Mouse (Mus musculus) intestine, embryonic 16.5 days (tissue): ENCODE measurements around the gene Golph3l. TPM values are rescaled to one million over a fixed set of nuclear protein-coding genes. Genes with fewer than 3 reads are reported as not detected.
"Not testable (repeated sequence)": the region's sequence is repeated elsewhere in the genome, so short reads cannot be mapped to it uniquely, and the experiment has no call there.

Experiments used
- ATAC-seq: fragments of 200-750 bp; cut with Nextera tagmentation; 2 replicates; pipeline ENCODE4 v1.8.0; 2017; ENCODE audit warnings: moderate TSS enrichment, moderate library complexity
- H3K27ac ChIP-seq: fragments of 300-500 bp; sonication (generic); 2 replicates; pipeline ENCODE4 v1.5.1; 2014; ENCODE audit warnings: mild to moderate bottlenecking, low read length
- H3K27me3 ChIP-seq: fragments of 300-500 bp; sonication (generic); replicated peaks from 2 replicates; pipeline ENCODE4 v1.6.1; 2014; ENCODE audit warnings: low read length, control low read depth, mixed read lengths; ENCODE audit not compliant: control insufficient read depth, insufficient read depth
- H3K36me3 ChIP-seq: fragments of 300-500 bp; sonication (generic); 2 replicates; pipeline ENCODE4 v1.6.1; 2014; ENCODE audit warnings: low read length, control low read depth; ENCODE audit not compliant: control insufficient read depth, insufficient read depth
- H3K4me1 ChIP-seq: fragments of 300-500 bp; sonication (generic); 2 replicates; pipeline ENCODE4 v1.6.1; 2014; ENCODE audit warnings: low read length, control low read depth, mixed read lengths; ENCODE audit not compliant: control insufficient read depth, insufficient read depth
- H3K4me2 ChIP-seq: fragments of 300-500 bp; sonication (generic); 2 replicates; pipeline ENCODE4 v1.6.1; 2014; ENCODE audit warnings: low read depth, low read length, control low read depth
- H3K4me3 ChIP-seq: fragments of 300-500 bp; sonication (generic); 2 replicates; pipeline ENCODE4 v1.5.1; 2014; ENCODE audit warnings: mild to moderate bottlenecking, low read length
- H3K9ac ChIP-seq: fragments of 300-500 bp; sonication (generic); 2 replicates; pipeline ENCODE4 v1.6.1; 2014; ENCODE audit warnings: low read depth, low read length
- H3K9me3 ChIP-seq: fragments of 300-500 bp; sonication (generic); 2 replicates; pipeline ENCODE4 v1.6.1; 2016; ENCODE audit warnings: low read length, control low read depth; ENCODE audit not compliant: control insufficient read depth
- WGBS: fragments of 180-500 bp; shearing (Covaris S2); extraction: QIAGEN DNeasy Blood & Tissue Kit; methylation state at CpG from one replicate; pipeline ENCODE4 v1.1.7; 2014; 5-methylcytosine and 5-hydroxymethylcytosine counted together
- polyA plus RNA-seq: library from polyadenylated mRNA; unstranded; fragments of >200 nt; fragmentation: Nextera tagmentation; extraction: Ambion mirVana; gene quantifications from 2 replicates; pipeline ENCODE4 v1.2.1, GENCODE M21; 2015

Golph3l gene
- polyA plus RNA-seq, 1 experiment from 2014 or later: 42.6 TPM

- H3K9ac ChIP-seq: 0 out of 2 replicates have a peak overlapping the region, but pooled peaks have one; percentile 6
- no peak overlapping the region for H3K4me2 ChIP-seq
- no peaks in the 10 kb centered on the region for H3K27me3 ChIP-seq
- H3K27ac ChIP-seq: peak overlapping the region; percentile 71
- H3K36me3 ChIP-seq: no peaks in the 10 kb centered on the region
- no peaks in the 10 kb centered on the region for H3K9me3 ChIP-seq
- H3K4me3 ChIP-seq: no peak overlapping the region
- no peak; the same call in 1 of the 2 replicates for ATAC-seq
- peaks cover 16% of the 10 kb centered on the region for H3K4me1 ChIP-seq
- WGBS: 77% methylated on average over 3 of the region's 3 CpGs
Observed at GRCm38 (mm10) chr3:95651033-95651373, 62.3 kb downstream of the Golph3l start.

- 85% methylated on average over 16 of the region's 16 CpGs for WGBS
Observed at GRCm38 (mm10) chr3:95651391-95652203, 62.9 kb downstream of the Golph3l start.

GRCm38 (mm10) chr3:95652204-95652811 lies 63.6 kb downstream of the Golph3l start:
- no peaks in the 10 kb centered on the region for H3K36me3 ChIP-seq
- no peak overlapping the region for H3K9ac ChIP-seq
- no peak overlapping the region for H3K4me3 ChIP-seq
- no peaks in the 10 kb centered on the region for H3K27me3 ChIP-seq
- WGBS: 64% methylated on average over 7 of the region's 7 CpGs
- H3K4me1 ChIP-seq: peaks cover 16% of the 10 kb centered on the region
- no peak overlapping the region for H3K27ac ChIP-seq
- no peaks in the 10 kb centered on the region for H3K9me3 ChIP-seq
- H3K4me2 ChIP-seq: no peak overlapping the region
- no peak for ATAC-seq

More at GRCm38 (mm10) chr3:95651391-95652203, 62.9 kb downstream of the Golph3l start:
- peak overlapping the region; percentile 71 for H3K27ac ChIP-seq
- H3K36me3 ChIP-seq: no peaks in the 10 kb centered on the region
- peaks cover 16% of the 10 kb centered on the region for H3K4me1 ChIP-seq
- H3K9ac ChIP-seq: no peak overlapping the region
- no peak overlapping the region for H3K4me2 ChIP-seq
- no peak overlapping the region for H3K4me3 ChIP-seq
- no peaks in the 10 kb centered on the region for H3K27me3 ChIP-seq
- no peaks in the 10 kb centered on the region for H3K9me3 ChIP-seq
- no peak for ATAC-seq

- H3K27me3 ChIP-seq: no peaks in the 10 kb centered on the region
- H3K4me3 ChIP-seq: no peak overlapping the region
- no peak overlapping the region for H3K9ac ChIP-seq
- H3K4me1 ChIP-seq: peaks cover 16% of the 10 kb centered on the region
- H3K4me2 ChIP-seq: no peak overlapping the region
- no peak for ATAC-seq
- 33% methylated on average over 6 of the region's 6 CpGs for WGBS
- no peak overlapping the region; the same call in 1 of the 2 replicates for H3K27ac ChIP-seq
- no peaks in the 10 kb centered on the region for H3K9me3 ChIP-seq
- H3K36me3 ChIP-seq: no peaks in the 10 kb centered on the region
Observed at GRCm38 (mm10) chr3:95652871-95653270, 64.1 kb downstream of the Golph3l start.

GRCm38 (mm10) chr3:95653473-95654034 lies 64.8 kb downstream of the Golph3l start:
- H3K4me1 ChIP-seq: peaks cover 16% of the 10 kb centered on the region
- 13% methylated on average over 11 of the region's 11 CpGs for WGBS
- no peak overlapping the region for H3K4me3 ChIP-seq
- H3K4me2 ChIP-seq: no peak overlapping the region
- H3K36me3 ChIP-seq: no peaks in the 10 kb centered on the region
- H3K27me3 ChIP-seq: no peaks in the 10 kb centered on the region
- H3K27ac ChIP-seq: peak overlapping the region; percentile 58
- no peaks in the 10 kb centered on the region for H3K9me3 ChIP-seq
- H3K9ac ChIP-seq: peak overlapping the region; percentile 27; the same call in 1 of the 2 replicates
- peak; percentile 25; the same call in 1 of the 2 replicates for ATAC-seq

- H3K4me1 ChIP-seq: peaks cover 16% of the 10 kb centered on the region
- not testable (repeated sequence) for H3K4me2 ChIP-seq, H3K27me3 ChIP-seq, ATAC-seq, H3K4me3 ChIP-seq, H3K27ac ChIP-seq, H3K9me3 ChIP-seq, H3K9ac ChIP-seq, H3K36me3 ChIP-seq
- 91% methylated on average over 3 of the region's 3 CpGs for WGBS
Observed at GRCm38 (mm10) chr3:95654371-95654770, 65.6 kb downstream of the Golph3l start.

GRCm38 (mm10) chr3:95655437-95655836 lies 66.7 kb downstream of the Golph3l start:
- H3K36me3 ChIP-seq: peaks cover under 1% of the 10 kb centered on the region
- H3K4me1 ChIP-seq: peaks cover 16% of the 10 kb centered on the region
- H3K27me3 ChIP-seq: no peaks in the 10 kb centered on the region
- H3K4me3 ChIP-seq: no peak overlapping the region
- no peak overlapping the region for H3K9ac ChIP-seq
- no peaks in the 10 kb centered on the region for H3K9me3 ChIP-seq
- ATAC-seq: no peak
- no peak overlapping the region for H3K27ac ChIP-seq
- H3K4me2 ChIP-seq: no peak overlapping the region
- WGBS: 87% methylated on average over 5 of the region's 5 CpGs

GRCm38 (mm10) chr3:95657108-95657507 lies 68.4 kb downstream of the Golph3l start:
- no peak for ATAC-seq
- WGBS: 88% methylated on average over 3 of the region's 3 CpGs
- Histone ChIP-seq H3K9ac (no peak overlapping the region), H3K9me3 (no peaks in the 10 kb centered on the region), H3K4me2 (no peak overlapping the region), H3K36me3 (peaks cover 2% of the 10 kb centered on the region), H3K27ac (no peak overlapping the region), H3K4me1 (peaks cover 22% of the 10 kb centered on the region), H3K4me3 (no peak overlapping the region), H3K27me3 (no peaks in the 10 kb centered on the region)

- no peak for ATAC-seq
- peak overlapping the region; percentile 57; the same call in 1 of the 2 replicates for H3K4me2 ChIP-seq
- H3K36me3 ChIP-seq: peaks cover 2% of the 10 kb centered on the region
- WGBS: 82% methylated on average over 3 of the region's 3 CpGs
- H3K4me1 ChIP-seq: peaks cover 28% of the 10 kb centered on the region
- H3K9ac ChIP-seq: peak overlapping the region; percentile 100; the same call in 1 of the 2 replicates
- peak overlapping the region; percentile 89; the same call in 1 of the 2 replicates for H3K4me3 ChIP-seq
- no peaks in the 10 kb centered on the region for H3K27me3 ChIP-seq
- no peaks in the 10 kb centered on the region for H3K9me3 ChIP-seq
- 0 out of 2 replicates have a peak overlapping the region, but pooled peaks have one; percentile 93 for H3K27ac ChIP-seq
Observed at GRCm38 (mm10) chr3:95657711-95658110, 69.0 kb downstream of the Golph3l start.
